Comparison of ENCODE assay signal across 17 mouse cellular contexts in genomic region chr6:49271815-49272214, GRCm38 (mm10).
"Had no signal": no experiment of that assay in that cellular context is flagged by ENCODE, and none has a peak within 500 bp of the region (broad histone marks: within the 10 kb centered on the region; RNA-seq: fewer than 3 reads in every experiment).

No protein-coding gene starts in this region.

- DNase-seq: liver, postnatal 0 days; lung, adult 2 months; lung, postnatal 14 days; lung, postnatal 36 days; midbrain, embryonic 14.5 days; right cerebral cortex, postnatal 25 days; right cerebral cortex, postnatal 4 days; spleen, adult 18-20 months; thymus, adult 18-20 months; thymus, postnatal 14 days; thymus, postnatal 36 days had no signal

- H3K9ac ChIP-seq: liver, embryonic 15.5 days; liver, postnatal 0 days; lung, embryonic 15.5 days; neural tube, embryonic 12.5 days had no signal

- H3K4me2 ChIP-seq: liver, embryonic 15.5 days; lung, embryonic 15.5 days; neural tube, embryonic 12.5 days had no signal

- H3K27me3 ChIP-seq: liver, embryonic 15.5 days; lung, embryonic 15.5 days; neural tube, embryonic 12.5 days had no signal

- ATAC-seq: liver, postnatal 0 days; lung, postnatal 0 days had no signal

- H3K4me1 ChIP-seq: liver, embryonic 15.5 days; lung, embryonic 15.5 days; neural tube, embryonic 12.5 days had no signal

- H3K36me3 ChIP-seq: liver, embryonic 15.5 days; lung, embryonic 15.5 days; neural tube, embryonic 12.5 days had no signal

- H3K4me3 ChIP-seq: liver, embryonic 15.5 days; lung, embryonic 15.5 days; megakaryocyte, embryonic 14.5 days; neural tube, embryonic 12.5 days had no signal

- H3K9me3 ChIP-seq: liver, embryonic 15.5 days; lung, embryonic 15.5 days; neural tube, embryonic 12.5 days had no signal

- H3K27ac ChIP-seq: liver, embryonic 15.5 days; lung, embryonic 15.5 days; macrophage; neural tube, embryonic 12.5 days had no signal
